Mouse (Mus musculus) frontal cortex, postnatal 25 days (tissue): Measurements from ENCODE around the gene Nav2.

Experiments
- DNase-seq, 2 experiments: peaks; one replicate each; pipeline ENCODE4 v3.0.0; 2022; ENCODE audit warnings: low spot score in 2 of 2

Gene Nav2

DNA sequence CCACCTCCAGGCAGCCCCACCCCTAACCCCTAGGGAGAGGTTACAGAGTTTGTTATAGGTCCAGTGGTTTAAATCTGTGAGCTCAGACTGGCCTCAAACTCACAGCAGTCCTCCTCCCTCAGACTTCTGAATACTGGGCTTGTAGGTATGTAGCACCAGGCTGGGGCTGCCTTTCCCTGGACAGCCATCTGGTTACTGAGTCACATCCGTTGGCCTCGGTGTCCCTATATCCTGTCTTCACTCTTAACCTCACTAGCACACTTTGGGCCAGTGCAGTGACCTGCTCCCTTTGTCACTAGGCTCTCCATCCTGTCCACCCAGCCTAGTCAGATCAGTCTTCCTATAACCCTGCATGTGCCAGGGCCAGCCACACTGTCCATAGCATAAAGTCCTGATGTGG is 19.8 kb upstream of the Nav2 start:
- no peak for DNase-seq

GRCm38 (mm10) chr7:48891029-48891428 is 17.5 kb upstream of the Nav2 start:
- DNase-seq: no peak

GRCm38 (mm10) chr7:48893093-48893492 is 15.4 kb upstream of the Nav2 start:
- no peak for DNase-seq

DNA sequence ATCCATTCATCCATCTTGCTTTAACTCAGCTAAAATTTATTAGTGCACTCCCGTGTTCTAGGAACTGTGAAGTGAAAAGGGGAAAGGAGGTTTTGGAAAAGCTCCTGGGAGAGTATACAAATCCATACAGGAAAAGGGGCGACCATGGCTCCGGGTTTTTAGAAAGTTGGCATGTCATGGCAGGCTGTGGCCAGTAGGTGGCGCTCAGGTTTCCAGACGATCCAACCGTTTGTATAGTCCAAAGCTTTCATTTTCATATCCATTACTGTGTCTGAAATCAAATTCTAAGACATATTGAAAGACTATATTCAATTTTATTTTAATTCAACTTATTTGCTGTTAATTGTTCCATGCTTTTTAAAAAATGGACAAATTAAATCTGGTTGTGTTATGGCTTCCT is 14.4 kb upstream of the Nav2 start:
- DNase-seq: peak; percentile 75 to 81

GRCm38 (mm10) chr7:48894763-48895162 is 13.8 kb upstream of the Nav2 start:
- no peak for DNase-seq

DNA sequence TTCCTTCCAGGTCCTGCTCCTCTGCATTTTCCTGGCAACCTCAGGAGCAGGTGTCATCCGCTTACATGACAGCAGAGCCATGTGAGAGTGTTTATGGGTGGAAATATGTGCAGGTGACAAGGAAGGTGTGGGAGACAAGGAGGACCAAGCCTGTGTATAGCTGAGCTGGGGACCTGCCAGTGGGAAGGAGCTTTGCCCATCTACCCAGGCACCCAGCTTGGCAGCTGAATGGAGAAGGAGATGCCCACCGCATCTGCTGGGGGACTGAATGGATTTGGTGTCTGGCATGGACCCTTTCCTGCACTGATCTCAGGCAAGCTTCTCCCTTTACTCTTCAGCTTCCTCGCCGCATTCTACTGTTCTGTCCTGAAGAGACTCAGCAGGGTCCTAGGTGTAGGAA is 13.0 kb upstream of the Nav2 start:
- DNase-seq: no peak

DNA sequence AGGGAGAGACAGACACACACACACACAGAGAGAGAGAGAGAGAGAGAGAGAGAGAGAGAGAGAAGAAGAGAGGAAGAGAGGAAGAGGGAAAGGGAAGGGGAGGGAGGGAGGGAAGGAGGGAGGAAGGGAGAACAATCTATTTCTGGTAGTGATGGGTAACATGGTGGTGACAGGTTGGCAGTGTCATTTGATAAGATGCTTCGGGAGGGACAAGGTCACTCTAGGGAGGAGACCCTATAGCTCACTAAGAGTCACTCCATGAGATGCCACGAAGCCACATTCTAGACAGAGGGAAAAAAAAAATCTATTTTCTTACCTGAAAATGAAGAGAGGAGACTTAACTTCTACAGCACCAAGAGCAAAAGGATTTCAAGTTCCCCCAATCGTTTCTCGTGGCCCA is 12.5 kb upstream of the Nav2 start:
- DNase-seq: no peak

DNA sequence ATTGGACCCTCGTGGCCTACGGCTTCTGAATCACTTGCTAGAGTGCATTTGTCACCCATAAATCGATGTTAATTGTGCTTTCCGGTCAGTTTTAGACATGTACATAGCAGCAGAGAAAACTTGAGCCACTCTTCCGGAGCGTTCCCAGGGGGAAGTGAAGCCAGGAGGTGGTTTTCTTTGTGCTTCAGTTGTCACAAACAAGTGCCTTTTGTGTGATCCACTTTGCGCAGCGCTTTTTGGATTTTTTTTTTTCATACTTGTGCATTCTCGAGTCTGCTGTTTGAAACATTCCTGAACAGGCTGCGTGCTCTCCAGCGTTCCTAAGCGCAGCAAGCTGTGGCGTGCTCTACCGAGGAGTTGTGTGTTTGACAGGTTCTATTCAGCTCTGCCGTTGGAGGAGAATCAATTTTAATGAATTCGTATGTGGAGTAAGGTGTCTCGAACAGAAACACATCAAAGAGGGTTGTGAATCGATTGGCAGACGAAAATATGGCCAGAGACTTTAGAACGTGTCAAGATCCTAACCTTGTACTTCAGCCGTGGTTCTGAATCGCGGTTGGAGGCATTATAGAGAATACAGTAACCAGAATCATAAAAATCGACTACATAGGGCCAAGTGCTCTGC is 10.9 kb upstream of the Nav2 start:
- DNase-seq: no peak

GRCm38 (mm10) chr7:48898416-48898815 is 10.1 kb upstream of the Nav2 start:
- no peak for DNase-seq

GRCm38 (mm10) chr7:48900408-48901167 is 7.9 kb upstream of the Nav2 start:
- no peak for DNase-seq

- no peak for DNase-seq
Measured at GRCm38 (mm10) chr7:48902454-48902853, 6.1 kb upstream of the Nav2 start.

- DNase-seq: no peak
Measured at GRCm38 (mm10) chr7:48909342-48909671, 791 bp downstream of the Nav2 start.

- DNase-seq: no peak
Measured at GRCm38 (mm10) chr7:48910282-48910681, 1.8 kb downstream of the Nav2 start.

GRCm38 (mm10) chr7:48911146-48911545 is 2.6 kb downstream of the Nav2 start:
- no peak for DNase-seq

- DNase-seq: no peak
Measured at GRCm38 (mm10) chr7:48914630-48915506, 6.4 kb downstream of the Nav2 start.

GRCm38 (mm10) chr7:48917463-48917862 is 8.9 kb downstream of the Nav2 start:
- DNase-seq: no peak

- no peak for DNase-seq
Measured at GRCm38 (mm10) chr7:48917988-48918387, 9.5 kb downstream of the Nav2 start.

- no peak for DNase-seq
Measured at GRCm38 (mm10) chr7:48918389-48918788, 9.9 kb downstream of the Nav2 start.

GRCm38 (mm10) chr7:48923620-48924019 is 15.1 kb downstream of the Nav2 start:
- no peak for DNase-seq

DNA sequence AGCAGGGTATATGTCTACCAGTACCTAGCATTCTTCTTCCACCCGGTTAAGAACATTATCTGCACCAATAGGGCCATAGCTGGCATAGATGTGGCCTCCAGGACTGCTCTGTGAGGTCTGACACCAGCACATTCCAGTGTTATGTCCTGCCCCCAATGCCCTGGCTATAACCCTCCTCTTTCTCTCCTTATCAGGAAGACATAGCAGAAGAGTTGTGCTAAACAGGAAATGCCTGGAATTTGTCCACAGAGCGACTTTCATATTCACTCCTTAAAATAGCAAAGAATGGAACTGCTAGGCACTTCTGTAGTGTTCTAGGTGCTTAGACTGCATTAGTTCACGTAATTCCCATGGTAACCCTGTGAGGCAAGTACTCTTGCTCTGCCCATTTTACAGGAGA is 16.7 kb downstream of the Nav2 start:
- DNase-seq: no peak

DNA sequence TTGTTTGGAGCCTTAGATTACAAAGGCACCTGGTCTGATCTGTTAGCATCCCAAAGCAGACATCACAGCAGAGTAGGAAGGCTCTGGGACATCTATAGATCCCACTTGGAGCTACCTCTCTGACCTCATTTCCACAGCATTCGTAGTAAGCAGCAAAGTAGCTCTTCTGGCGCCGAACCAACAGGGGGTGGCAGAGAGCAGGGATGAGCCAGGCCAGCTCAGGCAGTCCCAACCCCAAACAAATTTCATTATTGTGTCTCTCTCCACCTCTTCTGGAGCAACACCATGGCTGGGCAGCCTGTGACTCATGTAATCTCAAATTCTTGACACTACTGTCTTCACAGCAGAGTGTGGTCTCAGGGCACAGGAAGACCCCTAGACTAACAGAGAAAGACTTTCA is 19.8 kb downstream of the Nav2 start:
- peak; percentile 29 to 56 for DNase-seq

DNA sequence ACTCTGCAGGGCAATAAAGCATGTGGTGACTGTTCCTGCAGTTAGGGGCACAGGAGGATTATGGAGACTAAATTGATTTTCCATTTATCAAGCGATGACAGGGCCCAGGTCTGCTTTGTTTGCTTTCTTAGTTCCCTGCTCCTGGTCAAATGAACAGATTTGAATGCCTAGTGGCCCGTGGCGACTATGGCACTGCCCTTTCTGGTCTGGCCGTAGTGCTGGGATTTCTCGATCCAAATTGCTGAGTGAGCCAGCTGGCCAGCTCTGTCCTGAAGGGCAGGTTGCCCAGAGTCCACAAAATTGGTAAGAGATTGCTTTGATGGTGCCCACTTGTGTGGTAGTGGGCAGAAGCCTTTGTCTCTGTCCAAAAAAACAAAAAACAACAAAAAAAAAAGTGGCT is 21.9 kb downstream of the Nav2 start:
- no peak for DNase-seq

DNA sequence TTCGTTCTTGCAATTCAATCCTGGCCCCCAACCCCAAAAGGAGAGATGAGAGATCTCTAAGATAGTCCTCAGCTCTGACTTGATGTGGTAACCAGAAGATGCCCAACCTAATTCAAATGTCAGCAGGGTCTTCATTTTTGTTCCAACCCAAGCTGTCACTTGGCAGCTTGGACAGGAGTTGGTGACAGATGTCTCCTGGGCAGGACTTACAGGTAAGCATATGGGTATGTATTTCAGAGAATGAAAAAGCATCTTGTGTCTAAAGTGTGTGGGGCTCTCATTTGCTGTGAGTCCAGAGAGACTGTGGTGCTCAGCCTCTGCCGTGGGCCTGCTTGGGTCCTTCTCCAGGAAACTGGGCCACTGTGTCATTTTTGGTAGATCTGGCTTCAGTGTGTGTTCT is 23.6 kb downstream of the Nav2 start:
- DNase-seq: no peak
